Mouse (Mus musculus): ENCODE results near the gene Qtrt1. TPM values are rescaled to one million over a fixed set of nuclear protein-coding genes. Genes with fewer than 3 reads are reported as not detected.

Qtrt1 gene
- total and polyA plus RNA-seq, 3 experiments = 48.1 to 57.8 (median 56.8) TPM

GRCm38 (mm10) chr9:21407951-21408350 is 3.7 kb upstream of the Qtrt1 start:
- dilution Hi-C loops (cut with MboI; ENCODE audit: extremely low pct_ligation_motif_present, extremely low pct_unique_long_range_greater_than_20kb, low sequenced_read_pairs) = no loop called here
- no peak for DNase-seq (ENCODE audit: extremely low read depth)
- no peak overlapping the region for H3K4me2 ChIP-seq (ENCODE audit: insufficient read depth, low read depth, poor library complexity, severe bottlenecking)

GRCm38 (mm10) chr9:21408624-21409023 is 3.0 kb upstream of the Qtrt1 start:
- no peak for TF ChIP-seq MAZ (IDR thresholded peaks at IDR 0.05; ENCODE audit: low read depth, low read length)
- 0 out of 2 replicates have a peak, but pooled peaks have one; percentile 55 for TF ChIP-seq POLR2AphosphoS2 (IDR thresholded peaks at IDR 0.05; ENCODE audit: low read depth, low read length)
- Histone ChIP-seq H3K9ac (ENCODE audit: insufficient read depth, low read depth) (no peak overlapping the region), H3K27me3 (replicated peaks) (no peaks in the 10 kb centered on the region), H3K4me1 (ENCODE audit: control insufficient read depth in 1 of 2, insufficient read depth in 2 of 2) (peaks cover 0 to 13% of the 10 kb centered on the region in 2 experiments; a peak in 2 of 4 replicates), H3K36me3 (replicated peaks in 1 of 2; ENCODE audit: control insufficient read depth in 1 of 2, insufficient read depth in 1 of 2, low read length in 1 of 2) (peaks cover 31 to 45% of the 10 kb centered on the region in 2 experiments), H3K79me2 (replicated peaks; ENCODE audit: control insufficient read depth, extremely low read depth, insufficient read depth, poor library complexity, severe bottlenecking) (peaks cover 12% of the 10 kb centered on the region), H3K9me3 (replicated peaks; ENCODE audit: low read length) (no peaks in the 10 kb centered on the region), H3K4me2 (ENCODE audit: insufficient read depth, low read depth, poor library complexity, severe bottlenecking) (no peak overlapping the region), H3K27ac (ENCODE audit: insufficient read depth, low read depth) (no peak overlapping the region), H3K4me3 (replicated peaks in 1 of 3; ENCODE audit: low read depth in 2 of 3, low read length in 2 of 3, poor library complexity in 1 of 3) (no peak overlapping the region)
- dilution Hi-C loops (cut with MboI; ENCODE audit: extremely low pct_ligation_motif_present, extremely low pct_unique_long_range_greater_than_20kb, low sequenced_read_pairs) = no loop called here
- in situ Hi-C loops (cut with MboI; ENCODE audit: low pct_ligation_motif_present, low pct_unique_long_range_greater_than_20kb, low sequenced_read_pairs) = no loop called here
- no peak for DNase-seq (ENCODE audit: extremely low read depth)

More at GRCm38 (mm10) chr9:21407951-21408350, 3.7 kb upstream of the Qtrt1 start:
- in situ Hi-C loops (cut with MboI; ENCODE audit: low pct_ligation_motif_present, low pct_unique_long_range_greater_than_20kb, low sequenced_read_pairs) = no loop called here
- H3K79me2 ChIP-seq (replicated peaks; ENCODE audit: control insufficient read depth, extremely low read depth, insufficient read depth, poor library complexity, severe bottlenecking) = peaks cover 9% of the 10 kb centered on the region
- no peak overlapping the region for H3K4me3 ChIP-seq (replicated peaks in 1 of 3; ENCODE audit: low read depth in 2 of 3, low read length in 2 of 3, poor library complexity in 1 of 3)
- TF ChIP-seq ZNF384 (IDR thresholded peaks at IDR 0.05; ENCODE audit: low read depth, low read length) (no peak), PAX5 (IDR thresholded peaks at IDR 0.05; ENCODE audit: low read length) (no peak), CHD2 (IDR thresholded peaks at IDR 0.05; ENCODE audit: low read length) (no peak), TCF12 (IDR thresholded peaks at IDR 0.05; ENCODE audit: low read depth, low read length) (no peak), CTCF (conservative IDR thresholded peaks at IDR 0.05 in 1 of 2, IDR thresholded peaks at IDR 0.05 in 1 of 2; ENCODE audit: low read depth in 2 of 2, low read length in 2 of 2) (no peak), MXI1 (IDR thresholded peaks at IDR 0.05; ENCODE audit: low read depth, low read length) (no peak), POLR2AphosphoS2 (IDR thresholded peaks at IDR 0.05; ENCODE audit: low read depth, low read length) (no peak)
- H3K27me3 ChIP-seq (replicated peaks) = no peaks in the 10 kb centered on the region
- H3K9ac ChIP-seq (ENCODE audit: insufficient read depth, low read depth) = no peak overlapping the region
- peaks cover 0 to 9% of the 10 kb centered on the region in 2 experiments; a peak in 2 of 4 replicates for H3K4me1 ChIP-seq (ENCODE audit: control insufficient read depth in 1 of 2, insufficient read depth in 2 of 2)
- peaks cover 38 to 51% of the 10 kb centered on the region in 2 experiments for H3K36me3 ChIP-seq (replicated peaks in 1 of 2; ENCODE audit: control insufficient read depth in 1 of 2, insufficient read depth in 1 of 2, low read length in 1 of 2)
- no peak overlapping the region for H3K27ac ChIP-seq (ENCODE audit: insufficient read depth, low read depth)
- no peaks in the 10 kb centered on the region for H3K9me3 ChIP-seq (replicated peaks; ENCODE audit: low read length)

GRCm38 (mm10) chr9:21409592-21410317 is 1.9 kb upstream of the Qtrt1 start:
- in situ Hi-C loops (cut with MboI; ENCODE audit: low pct_ligation_motif_present, low pct_unique_long_range_greater_than_20kb, low sequenced_read_pairs) = loop anchor here (5.0 to 10.0 kb wide), 3 partner anchors 42 to 185 kb away; partner anchors contain the start of gene Ilf3
- DNase-seq (ENCODE audit: extremely low read depth) = peak; percentile 81
- Histone ChIP-seq H3K9me3 (replicated peaks; ENCODE audit: low read length) (no peaks in the 10 kb centered on the region), H3K9ac (ENCODE audit: insufficient read depth, low read depth) (no peak overlapping the region), H3K36me3 (replicated peaks in 1 of 2; ENCODE audit: control insufficient read depth in 1 of 2, insufficient read depth in 1 of 2, low read length in 1 of 2) (peaks cover 29 to 45% of the 10 kb centered on the region in 2 experiments), H3K79me2 (replicated peaks; ENCODE audit: control insufficient read depth, extremely low read depth, insufficient read depth, poor library complexity, severe bottlenecking) (peaks cover 23% of the 10 kb centered on the region), H3K4me1 (ENCODE audit: control insufficient read depth in 1 of 2, insufficient read depth in 2 of 2) (peaks cover 0 to 22% of the 10 kb centered on the region in 2 experiments; a peak in 2 of 4 replicates), H3K4me2 (ENCODE audit: insufficient read depth, low read depth, poor library complexity, severe bottlenecking) (no peak overlapping the region), H3K4me3 (replicated peaks in 1 of 3; ENCODE audit: low read depth in 2 of 3, low read length in 2 of 3, poor library complexity in 1 of 3) (no peak overlapping the region), H3K27ac (ENCODE audit: insufficient read depth, low read depth) (no peak overlapping the region), H3K27me3 (replicated peaks) (no peaks in the 10 kb centered on the region)
- dilution Hi-C loops (cut with MboI; ENCODE audit: extremely low pct_ligation_motif_present, extremely low pct_unique_long_range_greater_than_20kb, low sequenced_read_pairs) = no loop called here
- TF ChIP-seq TBP (conservative IDR thresholded peaks at IDR 0.05; ENCODE audit: low read depth, low read length) (no peak), USF2 (conservative IDR thresholded peaks at IDR 0.05; ENCODE audit: low read depth, low read length) (peak; percentile 65), TCF12 (IDR thresholded peaks at IDR 0.05; ENCODE audit: low read depth, low read length) (no peak), GABPA (IDR thresholded peaks at IDR 0.05; ENCODE audit: insufficient replicate concordance, low read depth, low read length) (no peak), HCFC1 (IDR thresholded peaks at IDR 0.05; ENCODE audit: low read depth, low read length) (no peak), ZMIZ1 (IDR thresholded peaks at IDR 0.05; ENCODE audit: low read depth, low read length) (no peak), POLR2A (IDR thresholded peaks at IDR 0.05; ENCODE audit: low read depth, low read length) (peak; percentile 34; the same call in 1 of the 2 replicates), SIN3A (IDR thresholded peaks at IDR 0.05; ENCODE audit: low read length) (no peak), UBTF (IDR thresholded peaks at IDR 0.05; ENCODE audit: low read depth, low read length) (no peak), IRF4 (IDR thresholded peaks at IDR 0.05; ENCODE audit: low read depth, low read length) (peak; percentile 53; the same call in 1 of the 2 replicates), MAX (IDR thresholded peaks at IDR 0.05; ENCODE audit: low read length) (peak; percentile 78; the same call in 1 of the 2 replicates), E2F4 (IDR thresholded peaks at IDR 0.05; ENCODE audit: insufficient replicate concordance, low read depth, low read length) (no peak), NELFE (IDR thresholded peaks at IDR 0.05; ENCODE audit: low read depth, low read length) (no peak), ELF1 (IDR thresholded peaks at IDR 0.05; ENCODE audit: low read depth, low read length) (no peak), BHLHE40 (IDR thresholded peaks at IDR 0.05; ENCODE audit: low read depth, low read length) (peak; percentile 76), KAT2A (IDR thresholded peaks at IDR 0.05; ENCODE audit: insufficient replicate concordance, low read length) (no peak), RAD21 (IDR thresholded peaks at IDR 0.05; ENCODE audit: low read depth, low read length) (peak; percentile 89), MYC (IDR thresholded peaks at IDR 0.05; ENCODE audit: low read depth, low read length) (no peak)

All from CH12.LX (cell line).